Mouse (Mus musculus) heart, postnatal 36 days (tissue): ENCODE results near the gene Emp2. TPM values are rescaled to one million over a fixed set of nuclear protein-coding genes. Genes with fewer than 3 reads are reported as not detected.
"Not testable (repeated sequence)": the region's sequence is repeated elsewhere in the genome, so short reads cannot be mapped to it uniquely, and the experiment has no call there.

Experiments
- DNase-seq, 2 experiments: peaks; one replicate each; pipeline ENCODE4 v3.0.0; 2021 to 2022
- intact Hi-C: fragments of 180-260 bp; cut with DNase I; formaldehyde crosslinking; loops from one replicate; pipeline ENCODE4 v1.15.1; 2025
- total RNA-seq, 2 experiments: library from RNA; stranded (reverse); gene quantifications; 2 replicates each; pipeline ENCODE4 v1.2.3; 2021

The Emp2 gene
- total RNA-seq, 2 experiments from 2014 or later = 42.0 to 49.2 TPM

DNA sequence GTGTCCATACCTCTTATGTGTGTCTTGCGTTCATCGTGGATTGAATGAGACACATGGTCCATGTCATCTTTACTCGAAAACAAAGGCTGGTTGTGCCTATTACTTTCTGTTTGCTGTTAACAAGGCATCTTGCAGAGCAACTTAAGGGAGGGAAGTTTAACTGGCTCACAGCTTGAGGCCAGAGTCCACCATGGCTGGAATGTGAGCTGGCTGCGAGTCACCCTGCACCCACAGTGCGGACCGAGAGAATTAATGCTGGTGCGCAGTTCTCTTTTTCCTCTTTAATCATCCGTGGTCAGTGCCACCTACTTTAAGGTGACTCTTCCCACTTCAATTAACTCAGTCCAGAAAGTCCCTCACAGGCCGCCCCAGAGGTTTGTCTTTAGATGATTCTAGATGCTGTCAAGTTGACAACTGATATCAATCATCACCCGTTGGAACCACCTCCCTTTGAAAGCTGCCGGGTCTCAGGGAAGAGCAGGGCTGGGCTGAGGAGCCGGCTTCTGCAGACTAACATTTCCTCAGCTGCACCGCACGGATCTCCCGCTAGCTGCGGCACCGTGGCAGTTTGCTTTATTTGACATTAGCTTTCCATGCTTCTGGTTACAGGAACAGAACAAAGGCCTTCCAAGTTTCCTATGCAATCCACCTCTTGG lies 6.3 kb upstream of the Emp2 start:
- intact Hi-C loops = no loop called here
- DNase-seq = no peak

DNA sequence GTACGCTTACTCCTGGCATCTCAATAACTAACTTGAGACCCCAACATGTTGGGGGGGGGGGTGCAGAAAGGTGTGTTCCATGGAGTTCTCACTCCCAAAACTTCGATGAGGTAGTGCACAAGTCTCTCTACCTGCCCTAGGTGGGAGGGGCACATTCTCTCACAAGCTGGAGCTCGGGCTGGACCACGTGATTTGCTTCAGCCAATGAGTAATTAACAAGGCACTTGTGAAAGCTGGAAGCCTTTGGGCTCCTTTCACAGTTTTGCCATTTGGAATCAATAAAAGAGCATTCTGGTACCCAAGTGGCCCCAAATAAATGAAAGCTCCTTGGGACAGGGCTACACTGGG lies 3.4 kb upstream of the Emp2 start:
- no peak for DNase-seq
- intact Hi-C loops = no loop called here

DNA sequence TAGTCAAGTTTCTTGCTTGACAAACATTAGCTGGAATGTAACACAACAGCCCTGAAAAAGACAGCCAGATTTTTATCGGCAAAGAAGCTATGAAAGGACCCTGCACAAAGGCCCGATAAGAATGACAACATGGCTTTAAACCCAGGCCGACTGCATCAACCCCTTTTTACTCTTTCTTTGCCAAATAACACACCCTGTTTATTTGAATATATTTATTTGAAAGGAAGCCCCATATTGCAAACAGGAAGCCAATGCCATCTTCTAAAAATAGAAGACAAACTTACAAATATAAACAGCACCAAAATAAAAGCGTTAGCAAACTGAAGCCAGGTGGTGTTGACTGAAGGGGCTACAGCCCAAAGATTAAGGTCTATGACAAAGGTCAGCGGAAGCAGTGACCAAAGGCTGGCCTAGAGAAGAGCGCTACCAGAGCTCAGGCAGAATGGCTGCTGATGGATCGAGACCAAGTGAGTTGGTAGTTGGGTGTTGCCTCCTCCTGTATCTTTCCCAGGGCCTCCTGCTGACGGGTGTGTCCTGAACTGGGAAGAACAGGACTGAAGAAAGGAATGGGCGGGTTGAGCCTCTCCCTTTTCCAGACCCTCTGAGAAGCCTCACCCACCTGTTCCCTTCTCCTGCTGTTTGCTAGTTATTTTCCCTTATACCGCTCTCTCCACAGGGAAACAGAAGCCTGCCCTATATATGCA lies 2.9 kb upstream of the Emp2 start:
- intact Hi-C loops = no loop called here
- no peak for DNase-seq

DNA sequence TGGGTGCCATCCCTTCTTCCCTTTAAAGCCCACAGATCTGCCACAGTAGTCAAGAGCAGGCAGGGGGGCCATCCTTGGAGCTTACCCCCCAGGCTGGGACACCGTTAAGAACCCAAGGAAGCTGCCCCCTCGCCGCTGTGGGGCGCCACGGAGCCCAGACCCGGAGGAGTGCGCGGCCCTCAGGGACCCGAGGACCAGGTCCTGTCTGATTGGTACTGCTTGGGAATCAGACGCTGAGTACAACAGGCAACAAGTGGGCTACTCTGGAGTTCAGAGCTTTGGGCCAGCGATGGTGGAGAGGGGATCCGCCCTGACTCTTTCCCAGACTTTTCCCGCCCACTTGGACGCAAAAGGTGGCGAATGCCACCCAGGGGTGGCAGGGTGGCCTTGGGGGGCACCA lies 542 bp downstream of the Emp2 start:
- peak; percentile 43 to 53 for DNase-seq
- intact Hi-C loops = no loop called here

DNA sequence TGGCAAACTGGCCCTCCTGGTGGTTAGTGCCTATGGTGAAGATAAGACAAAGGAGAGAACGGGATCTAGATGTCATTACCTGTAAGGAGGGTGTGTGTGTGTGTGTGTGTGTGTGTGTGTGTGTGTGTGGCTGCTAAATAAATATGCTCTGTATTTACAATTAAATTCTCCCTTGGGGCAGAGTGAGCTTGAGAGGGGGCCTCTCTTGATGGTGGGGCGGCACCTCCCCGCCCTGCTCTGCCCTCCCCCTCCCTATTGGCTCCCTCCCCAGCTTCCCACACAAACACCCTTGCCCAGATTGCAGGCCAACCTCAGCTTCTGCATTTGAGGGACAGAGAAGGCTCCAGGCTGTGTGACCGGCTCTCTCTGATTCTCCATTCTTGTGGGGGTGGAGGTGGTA lies 1.8 kb downstream of the Emp2 start:
- DNase-seq = no peak
- intact Hi-C loops = no loop called here

DNA sequence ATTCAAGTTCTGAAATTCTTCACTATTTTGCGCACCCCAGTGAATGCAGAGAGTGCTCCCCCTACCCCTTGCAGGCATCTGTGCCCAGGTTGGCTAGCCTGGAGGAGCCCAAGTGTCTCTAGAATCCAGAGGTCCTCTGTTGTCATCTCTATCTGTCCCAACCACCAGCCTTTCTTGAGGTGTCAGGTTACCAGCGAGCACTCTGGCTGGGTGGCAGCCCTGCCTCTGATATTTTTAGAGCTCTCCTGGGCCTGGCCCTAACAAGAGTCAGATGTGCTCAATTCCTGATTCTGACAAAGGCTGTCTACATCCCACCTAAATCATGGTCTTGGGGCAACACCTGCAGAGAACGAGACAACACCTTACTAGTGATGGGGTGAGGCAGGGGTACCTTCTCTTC lies 2.7 kb downstream of the Emp2 start:
- intact Hi-C loops = no loop called here
- peak; percentile 21 to 38 for DNase-seq

DNA sequence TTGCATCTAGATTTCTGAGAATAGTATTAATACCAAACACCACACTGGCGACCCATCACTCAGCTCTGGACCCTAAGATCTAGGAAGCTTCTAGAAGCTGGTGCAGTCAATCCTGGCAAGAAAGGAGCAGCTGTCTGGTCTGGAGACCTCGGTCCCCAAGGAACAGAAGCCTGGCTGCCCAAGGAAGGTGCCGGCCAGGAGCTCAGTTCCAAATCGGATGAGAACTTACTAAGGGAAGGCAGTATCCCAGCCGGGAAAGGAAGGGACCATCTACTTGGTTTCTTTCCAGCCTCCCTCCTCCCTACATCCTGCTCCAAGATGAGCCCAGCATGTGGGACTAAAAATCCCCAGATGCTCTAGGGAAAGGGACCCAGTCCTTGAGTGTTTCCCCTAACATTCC lies 3.3 kb downstream of the Emp2 start:
- intact Hi-C loops = no loop called here
- peak in 1 of 2 experiments; percentile 16 for DNase-seq

DNA sequence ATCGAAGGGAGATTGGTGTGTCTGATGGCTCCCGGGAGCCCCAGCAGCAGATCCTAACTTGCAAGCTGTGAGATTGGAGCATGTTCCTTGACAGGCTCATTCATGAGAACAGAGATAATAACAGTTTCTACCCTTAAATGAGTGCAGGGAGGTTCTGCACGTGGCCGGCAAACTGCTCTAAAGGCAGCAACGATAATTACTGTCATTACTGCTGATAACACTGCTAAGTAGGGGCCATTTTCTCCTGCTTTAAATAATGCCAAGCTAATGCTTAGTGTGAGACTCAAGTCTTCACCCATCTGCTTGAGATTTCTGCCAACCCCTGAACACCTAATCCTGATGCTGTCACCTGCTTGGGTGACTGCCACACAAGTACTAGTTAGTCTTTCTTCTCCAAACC lies 6.4 kb downstream of the Emp2 start:
- no peak for DNase-seq
- intact Hi-C loops = no loop called here

DNA sequence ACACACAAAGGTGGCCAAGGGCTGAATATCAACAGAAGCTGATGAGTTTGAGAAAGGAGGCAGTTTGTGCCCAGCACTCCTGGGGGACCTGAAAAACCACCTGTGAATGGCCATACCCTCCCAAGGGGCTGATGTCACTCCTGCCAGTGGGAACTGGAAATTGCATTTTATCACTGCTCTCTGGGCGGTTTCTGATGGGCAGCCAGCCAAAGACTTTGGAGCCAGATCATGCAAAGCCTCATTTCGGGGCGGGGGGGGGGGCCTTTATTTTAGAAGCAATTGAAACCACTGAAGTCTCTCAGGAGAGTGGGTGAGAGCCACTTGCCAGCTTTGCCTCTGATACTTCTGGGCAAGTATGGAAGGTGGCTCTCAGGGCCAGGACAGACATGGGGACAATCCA lies 7.7 kb downstream of the Emp2 start:
- intact Hi-C loops = no loop called here
- no peak for DNase-seq

DNA sequence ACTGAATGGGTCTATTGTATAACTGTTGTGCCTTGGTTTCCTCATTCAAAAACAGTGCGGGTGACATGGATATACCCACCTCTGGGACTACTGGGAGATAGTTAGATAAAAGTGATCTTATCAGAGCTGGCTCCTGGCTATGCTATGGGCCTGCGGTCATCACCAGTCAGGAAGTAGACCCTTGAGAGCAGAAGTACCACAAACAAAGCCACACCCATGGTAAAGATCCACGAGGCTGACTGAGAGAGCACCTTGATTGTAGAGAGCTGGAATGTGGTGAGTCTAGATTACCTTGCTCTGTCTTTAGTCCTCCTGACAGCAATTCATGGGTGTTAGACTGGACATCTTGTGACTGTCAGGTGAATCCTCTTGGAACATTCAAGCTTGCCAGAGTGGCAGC lies 12.4 kb downstream of the Emp2 start:
- intact Hi-C loops = no loop called here
- no peak for DNase-seq

DNA sequence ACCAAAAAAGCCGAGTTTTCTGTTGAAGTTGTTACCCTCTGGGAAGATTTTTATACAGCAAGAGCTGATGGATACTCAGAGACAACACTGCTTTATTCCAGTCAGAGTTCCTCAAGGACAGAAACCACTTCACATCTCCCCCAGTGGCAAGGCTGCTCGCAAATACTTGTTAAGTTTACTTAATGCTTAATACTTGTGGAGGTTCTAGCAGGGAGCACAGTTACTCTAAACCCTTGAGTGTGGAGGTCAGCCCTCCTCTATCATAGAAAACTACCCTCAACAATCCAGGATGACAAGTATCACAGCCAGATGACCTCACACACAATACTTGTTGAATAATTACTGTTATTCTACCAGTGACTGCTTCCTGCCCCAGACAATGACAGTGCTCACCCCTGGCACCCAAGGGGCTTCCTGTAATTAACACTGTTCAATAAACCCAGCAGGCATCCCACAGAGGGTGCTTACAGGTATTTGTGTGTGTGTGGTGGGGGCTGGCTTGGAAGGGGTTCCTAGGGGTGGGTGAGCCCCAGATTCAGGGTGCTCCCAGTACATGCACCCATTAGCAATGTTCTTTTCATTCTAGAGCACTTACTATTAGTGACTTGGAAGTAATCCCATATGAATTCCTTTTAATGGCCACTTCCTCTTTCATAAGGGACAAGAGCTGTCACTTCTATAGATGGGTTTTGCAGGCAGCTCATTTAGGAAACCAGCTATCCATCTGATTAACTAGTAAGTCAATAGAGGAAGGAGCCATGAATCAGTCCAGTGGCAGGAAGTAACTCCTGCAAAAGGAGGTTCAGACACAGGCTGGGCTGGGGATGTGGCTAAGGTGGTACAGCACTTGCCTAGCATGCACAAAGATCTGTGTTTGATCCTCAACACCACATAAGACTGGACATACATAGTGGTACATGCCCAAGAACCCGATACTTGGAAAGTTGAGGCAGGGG lies 13.3 kb downstream of the Emp2 start:
- DNase-seq = no peak
- intact Hi-C loops = no loop called here

DNA sequence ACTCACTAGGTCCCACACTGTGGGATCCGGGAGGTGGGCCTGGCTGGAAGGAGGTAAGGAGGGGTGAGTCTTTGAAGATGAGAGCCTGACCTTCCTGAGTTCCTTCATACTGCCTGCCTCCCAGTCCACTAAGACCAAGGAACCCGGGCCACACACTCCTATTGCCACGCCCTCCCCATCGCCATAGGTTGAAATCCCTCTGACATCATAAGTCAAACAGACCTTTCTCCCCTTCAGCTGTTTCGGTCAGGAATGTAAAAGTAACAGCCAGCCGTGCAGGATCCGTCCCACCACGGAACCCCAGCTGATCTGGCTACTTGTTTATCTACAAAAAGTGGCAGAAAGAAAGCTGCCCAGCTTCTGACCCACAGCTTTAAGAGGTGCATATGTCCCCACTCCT lies 14.1 kb downstream of the Emp2 start:
- intact Hi-C loops = no loop called here
- no peak for DNase-seq

DNA sequence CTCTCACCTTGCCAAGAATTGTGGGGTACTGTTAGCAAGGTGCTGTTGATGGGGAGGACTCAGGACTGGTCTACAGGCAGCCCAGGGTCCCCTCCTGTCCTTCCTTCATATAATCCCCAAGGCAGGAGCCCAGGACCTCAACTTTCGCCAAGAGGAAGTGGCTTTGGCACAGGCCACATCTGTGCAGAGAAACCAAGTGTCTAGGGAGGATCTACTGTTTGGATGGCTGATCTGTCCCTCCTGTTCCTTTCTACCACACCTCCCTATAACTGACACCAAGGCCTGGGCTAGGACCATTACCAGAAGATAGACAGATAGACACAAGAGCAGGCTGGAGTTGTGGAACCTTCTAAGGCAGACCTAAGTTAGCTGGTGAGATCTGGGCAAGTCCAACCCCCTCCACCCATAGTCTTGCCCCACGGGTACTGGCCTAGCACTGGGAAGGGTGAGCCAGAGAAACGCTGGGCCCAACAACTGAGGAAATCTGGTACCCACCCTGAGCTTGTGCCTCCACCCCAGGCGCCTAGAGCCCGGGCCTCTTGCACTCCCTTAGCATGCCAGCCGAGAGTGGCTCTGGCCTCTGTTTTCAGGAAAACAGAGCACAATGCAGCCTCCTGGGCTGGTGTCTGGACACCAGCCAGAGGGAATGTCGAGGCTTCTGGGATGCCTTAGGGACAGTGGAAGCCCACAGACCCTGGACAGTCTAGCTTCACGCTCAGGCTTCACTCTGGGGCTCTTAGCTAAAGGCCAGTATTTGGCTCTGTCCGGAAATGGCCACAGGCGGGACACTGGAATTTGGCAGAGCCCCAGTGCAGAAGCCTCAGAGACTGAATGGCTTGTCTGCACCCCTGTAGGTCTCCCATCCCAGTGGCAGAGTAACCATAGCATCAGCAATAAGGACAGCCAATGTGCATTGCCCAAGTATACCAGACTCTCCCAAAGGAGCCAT lies 15.8 kb downstream of the Emp2 start:
- peak in 1 of 2 experiments; percentile 41 for DNase-seq

DNA sequence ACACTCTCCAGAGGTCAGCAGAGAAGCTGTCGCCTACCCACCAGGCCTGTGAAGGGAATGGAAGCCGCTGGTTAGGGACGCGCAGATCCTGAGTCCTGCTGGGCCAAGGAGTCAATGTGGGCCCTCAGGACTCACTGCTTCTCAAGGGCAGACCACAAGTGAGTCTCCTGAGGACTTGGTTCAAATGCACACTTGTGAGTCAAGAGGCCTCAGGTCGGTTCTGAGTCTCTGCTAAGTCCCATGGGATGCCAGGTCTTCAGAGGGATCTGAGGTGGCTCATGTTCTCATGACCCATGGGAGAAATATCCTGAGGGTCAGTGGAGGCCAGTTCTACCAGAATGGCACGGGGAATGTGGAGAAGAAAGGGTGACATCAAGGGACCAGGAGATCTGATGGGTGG lies 25.7 kb downstream of the Emp2 start:
- intact Hi-C loops = no loop called here

More for the DNA sequence above, 15.8 kb downstream of the Emp2 start:
- intact Hi-C loops = no loop called here

DNA sequence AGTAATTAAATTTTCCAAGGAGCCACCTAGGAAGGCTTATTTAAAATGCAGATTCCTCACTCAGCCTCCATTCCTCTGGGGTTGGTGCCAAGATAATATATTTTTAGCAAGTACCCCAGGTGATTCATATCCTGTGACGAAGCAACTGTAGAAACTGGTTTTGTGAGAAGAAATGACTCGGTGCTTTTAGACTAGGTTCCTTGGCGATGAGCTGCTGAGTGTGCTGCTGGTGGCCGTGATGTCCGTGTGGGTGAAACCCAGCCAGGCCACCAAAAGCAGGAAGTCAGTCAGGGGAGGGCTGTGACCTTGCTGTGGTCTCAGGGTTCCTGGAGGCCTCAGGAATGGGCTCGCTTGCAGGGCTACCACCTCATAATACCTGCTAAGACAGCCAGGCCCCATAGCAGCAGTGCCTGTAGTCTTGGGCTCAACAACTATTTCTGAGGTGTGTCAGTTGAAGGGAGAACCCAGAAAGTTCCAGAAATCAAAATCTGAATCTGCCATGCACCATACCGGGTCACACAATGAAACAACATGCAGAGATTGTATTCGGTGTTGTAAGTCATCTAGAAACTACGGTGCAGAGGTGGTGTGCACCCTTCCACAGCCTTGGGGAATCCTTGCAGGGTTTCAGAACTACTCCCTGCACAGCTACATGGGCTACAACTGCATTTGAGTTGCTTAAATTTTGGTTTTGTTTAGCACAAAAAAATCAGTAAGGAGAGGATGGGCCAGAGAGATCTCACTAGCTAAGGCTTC lies 27.1 kb downstream of the Emp2 start:
- no peak for DNase-seq
- intact Hi-C loops = no loop called here

More for the DNA sequence above, 25.7 kb downstream of the Emp2 start:
- no peak for DNase-seq

DNA sequence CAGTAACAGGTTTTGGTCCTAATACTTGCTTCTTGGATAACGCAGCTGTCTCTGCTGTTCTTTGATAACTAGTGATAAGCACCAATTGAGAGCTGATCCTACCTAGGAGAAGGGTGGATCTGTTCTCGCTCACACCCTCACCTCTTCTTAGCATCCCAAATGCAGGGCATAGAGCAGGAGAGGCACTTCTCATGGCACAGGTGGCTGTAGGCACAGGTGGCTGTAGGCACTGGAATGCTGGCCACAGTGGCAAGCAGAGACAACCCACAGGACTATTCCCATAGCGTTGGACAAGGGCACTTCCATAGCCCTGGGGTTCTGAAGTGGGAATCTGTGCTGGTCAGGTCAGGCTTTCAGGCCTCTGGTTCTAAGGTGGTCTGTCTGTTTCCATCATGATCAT lies 31.9 kb downstream of the Emp2 start:
- intact Hi-C loops = loop anchor here (5.0 kb wide), 1 partner anchor 45 kb away; no protein-coding TSS in a partner anchor
- no peak for DNase-seq

DNA sequence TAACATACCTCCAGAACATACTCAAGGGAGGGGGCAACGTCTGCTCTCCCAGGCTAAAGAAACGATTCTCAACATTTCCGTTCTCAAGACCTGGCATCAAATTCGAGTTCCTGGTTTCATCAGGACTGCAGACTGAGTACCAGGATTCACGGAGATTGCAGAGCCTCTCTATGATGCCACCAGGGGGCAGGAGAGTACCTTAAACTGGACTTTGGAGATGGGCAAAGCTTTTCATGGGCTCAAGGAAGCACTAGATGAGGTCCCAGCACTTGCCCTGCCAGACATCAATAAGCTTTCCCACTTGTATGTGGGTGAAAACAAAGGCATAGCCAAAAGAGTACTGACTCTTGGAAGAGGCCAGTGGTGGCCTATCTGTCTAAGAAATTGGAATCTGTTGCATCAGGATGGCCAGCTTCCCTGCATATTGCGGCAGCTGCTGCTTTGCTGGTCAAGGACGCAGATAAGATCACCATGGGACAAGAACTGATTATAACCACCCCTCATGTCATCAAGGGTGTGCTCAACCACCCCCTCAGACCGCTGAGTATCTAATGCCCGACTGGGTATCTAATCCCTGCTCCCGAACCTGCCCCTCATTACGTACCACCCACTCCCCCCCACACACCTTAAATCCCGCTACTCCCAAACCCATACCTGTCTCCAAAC lies 33.3 kb downstream of the Emp2 start:
- DNase-seq = peak; percentile 81 to 85
- intact Hi-C loops = loop anchor here (1.0 to 5.0 kb wide), 2 partner anchors 47 to 115 kb away; partner anchors contain the start of gene Tekt5

DNA sequence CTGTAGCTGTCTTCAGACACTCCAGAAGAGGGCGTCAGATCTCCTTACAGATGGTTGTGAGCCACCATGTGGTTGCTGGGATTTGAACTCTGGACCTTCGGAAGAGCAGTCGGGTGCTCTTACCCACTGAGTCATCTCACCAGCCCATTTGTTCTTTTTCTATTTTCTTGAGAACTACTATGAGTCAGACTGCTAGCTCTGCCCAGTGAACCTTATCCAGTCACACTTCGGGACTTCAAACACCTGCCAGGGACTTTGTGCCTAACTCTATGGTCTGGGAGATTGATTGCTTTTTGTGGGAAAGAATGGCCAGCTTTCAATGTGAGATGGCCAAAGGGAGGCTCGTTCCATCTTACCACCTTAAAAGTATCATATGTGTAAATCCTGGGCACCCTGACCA lies 37.0 kb downstream of the Emp2 start:
- DNase-seq = not testable (repeated sequence)

DNA sequence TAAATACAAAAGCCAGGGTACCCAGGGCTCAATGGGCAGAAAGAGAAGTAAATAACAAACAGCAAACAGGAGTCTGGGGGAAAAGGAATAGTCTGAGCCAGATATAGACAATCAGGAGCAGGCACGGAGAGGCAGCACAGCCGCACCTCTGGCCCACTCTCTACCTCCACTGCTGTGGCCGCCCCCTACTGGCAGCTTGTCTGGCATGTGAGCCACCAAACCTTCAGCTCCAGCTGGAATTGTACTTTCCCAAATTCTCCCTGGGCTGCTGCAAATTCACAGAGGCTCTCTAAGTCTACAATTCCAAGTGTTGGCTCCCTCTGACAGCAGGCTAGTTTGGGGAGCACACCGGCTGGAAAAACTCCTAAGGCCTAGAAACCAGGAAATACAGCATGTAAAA lies 39.3 kb downstream of the Emp2 start:
- DNase-seq = no peak
- intact Hi-C loops = no loop called here

More for the DNA sequence above, 37.0 kb downstream of the Emp2 start:
- intact Hi-C loops = loop anchor here (5.0 kb wide), 1 partner anchor 246 kb away; no protein-coding TSS in a partner anchor
